Comparison of ENCODE assay signal across 11 mouse cellular contexts in the genomic region with DNA sequence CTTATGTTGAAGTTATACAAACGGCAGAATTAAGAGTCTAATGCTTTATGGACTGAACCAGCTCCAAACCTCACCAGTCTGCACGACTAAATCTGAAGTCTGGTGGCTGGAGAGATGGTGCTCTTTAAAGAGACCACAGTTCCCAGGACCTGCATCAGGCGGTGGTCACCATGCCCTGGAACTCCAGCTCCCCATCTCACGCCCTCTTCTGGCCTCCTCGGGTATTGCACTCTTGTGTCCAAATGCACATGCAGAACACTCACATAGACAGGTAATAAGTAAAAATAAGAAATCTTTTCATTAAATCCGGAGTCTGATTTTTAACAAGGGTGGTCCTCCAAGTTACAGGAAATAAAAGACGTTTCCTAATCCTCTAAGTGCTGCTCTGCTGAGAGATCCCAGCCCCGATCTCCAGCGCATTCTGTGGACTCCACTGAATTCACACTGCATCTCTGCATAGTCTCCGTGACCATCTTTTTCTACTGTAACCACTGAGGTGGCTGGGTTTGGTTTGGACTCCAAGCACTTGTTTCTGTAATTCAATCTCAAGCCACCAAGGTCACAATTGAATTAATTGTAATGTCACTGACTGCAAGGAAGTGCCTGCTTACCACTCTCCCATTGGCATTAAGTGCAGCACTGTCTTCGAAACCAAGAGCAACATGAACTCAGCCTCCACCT. TPM values are rescaled to one million over a fixed set of nuclear protein-coding genes. Genes with fewer than 3 reads are reported as not detected.
DNase-seq lines count a peak whose midpoint lies in the region; ATAC-seq and TF ChIP-seq lines count a peak whose summit lies in the region.
"Had no signal": no experiment of that assay in that cellular context is flagged by ENCODE, and none has a peak within 500 bp of the region (broad histone marks: within the 10 kb centered on the region; RNA-seq: fewer than 3 reads in every experiment).

A gene (plus strand): TSS at position 631 of the 681 bp plus-strand sequence.

- no peaks in the 10 kb centered on the region for H3K9me3 ChIP-seq in hindbrain, postnatal 0 days (ENCODE audit: low read length)
- H3K9me3 ChIP-seq in hindbrain, embryonic 13.5 days, result no peaks in the 10 kb centered on the region

- H3K27me3 ChIP-seq in hindbrain, postnatal 0 days (ENCODE audit: insufficient read depth, low read length), result no peaks in the 10 kb centered on the region
- H3K27me3 ChIP-seq in hindbrain, embryonic 13.5 days, result 0 out of 2 replicates have a peak, but pooled peaks cover 6% of the 10 kb centered on the region

- no peak within 1 kb of the TSS for H3K27ac ChIP-seq in hindbrain, postnatal 0 days
- H3K27ac ChIP-seq in hindbrain, embryonic 13.5 days, result no peak within 1 kb of the TSS

- no peaks in the 10 kb centered on the region for H3K36me3 ChIP-seq in hindbrain, postnatal 0 days (ENCODE audit: insufficient read depth, low read length)
- H3K36me3 ChIP-seq in hindbrain, embryonic 13.5 days, result no peaks in the 10 kb centered on the region

- no peak within 1 kb of the TSS for H3K4me3 ChIP-seq in hindbrain, postnatal 0 days (ENCODE audit: low read length)
- no peak within 1 kb of the TSS for H3K4me3 ChIP-seq in hindbrain, embryonic 13.5 days

- TF ChIP-seq CTCF in hindbrain, postnatal 0 days (IDR thresholded peaks at IDR 0.05; ENCODE audit: low read depth), result peak; percentile 54

- no peak within 1 kb of the TSS for H3K9ac ChIP-seq in hindbrain, postnatal 0 days (replicated peaks; ENCODE audit: low read length)
- H3K9ac ChIP-seq in hindbrain, embryonic 13.5 days, result no peak within 1 kb of the TSS

- ATAC-seq in hindbrain, postnatal 0 days, result no peak
- ATAC-seq in hindbrain, embryonic 13.5 days (ENCODE audit: low FRiP score), result no peak

- intact Hi-C loops in heart, postnatal 25 days (cut with DNase I), result no loop called here

- 65% methylated on average over 11 of the region's 11 CpGs for WGBS in hindbrain, postnatal 0 days
- WGBS in hindbrain, embryonic 13.5 days, result 65% methylated on average over 11 of the region's 11 CpGs

- H3K4me1 ChIP-seq in hindbrain, postnatal 0 days (ENCODE audit: insufficient read depth, low read length), result no peaks in the 10 kb centered on the region
- H3K4me1 ChIP-seq in hindbrain, embryonic 13.5 days (replicated peaks), result no peaks in the 10 kb centered on the region

- H3K4me2 ChIP-seq in hindbrain, postnatal 0 days (ENCODE audit: low read depth, low read length), result no peak within 1 kb of the TSS
- H3K4me2 ChIP-seq in hindbrain, embryonic 13.5 days, result no peak within 1 kb of the TSS

- no peak for DNase-seq in hindbrain, postnatal 0 days (ENCODE audit: low spot score)
- DNase-seq in right cerebral cortex, postnatal 4 days, result peak; percentile 24
- no peak for DNase-seq in right cerebral cortex, postnatal 10 days (ENCODE audit: low spot score in 2 of 2)
- peak; percentile 9 for DNase-seq in c-Kit-negative CD71-positive TER-119-positive erythroid progenitor cells, embryonic 14.5 days (ENCODE audit: low read depth, low spot score)
- no peak for DNase-seq in spleen, adult 12 weeks (ENCODE audit: low spot score)
- DNase-seq in heart, postnatal 25 days (ENCODE audit: low spot score), result no peak
- DNase-seq: adrenal gland, postnatal 25 days; heart, adult 18-20 months had no signal

RNA-seq across cellular contexts. Expression of the gene that starts here (rescaled TPM):
- total RNA-seq in hindbrain, postnatal 0 days (2014; rRNA removed), result not detected in 2 replicates
- not detected in 2 replicates for polyA plus RNA-seq in hindbrain, postnatal 0 days (2015; fragmentation: Nextera tagmentation; extraction: Ambion mirVana)
- not detected in 2 replicates for polyA plus RNA-seq in hindbrain, embryonic 13.5 days (2015; fragmentation: Nextera tagmentation; extraction: Ambion mirVana)
- total RNA-seq in heart, postnatal 25 days (2021), result not detected
- total RNA-seq: adrenal gland, postnatal 25 days; heart, adult 18-20 months had no signal
- polyA plus RNA-seq: embryonic facial prominence, embryonic 11.5 days; liver, embryonic 16.5 days had no signal

Comparison
In these comparisons a context has a peak if more than half of its experiments do, and no peak if none do; other contexts are left out.
1. DNase-seq: peak in right cerebral cortex, postnatal 4 days (single experiment) and c-Kit-negative CD71-positive TER-119-positive erythroid progenitor cells, embryonic 14.5 days (single experiment); none in hindbrain, postnatal 0 days (single experiment), right cerebral cortex, postnatal 10 days (0 of 2), spleen, adult 12 weeks (single experiment) and heart, postnatal 25 days (single experiment).